Mouse (Mus musculus): ENCODE measurements at regions not wholly inside any gene's neighbourhood (a gene's known extent, or its start where the extent isn't known, plus 50 kb on each side); places are given as distances from the start of the nearest gene placed in this dataset.
A peak's percentile ranks its signal among the peaks of the same experiment; 100 is the strongest.

GRCm38 (mm10) chr2:167878255-167878865, 53.5 kb upstream of the Ptpn1 start:
- no peak for DNase-seq

- DNase-seq: peak; percentile 33
These were observed 54.5 kb upstream of the Ptpn1 start for GRCm38 (mm10) chr2:167877254-167877870.

- peak; percentile 45 for DNase-seq
These were observed 59.4 kb upstream of the Ptpn1 start for GRCm38 (mm10) chr2:167872507-167872906.

- no peak for DNase-seq
These were observed 61.7 kb upstream of the Ptpn1 start for GRCm38 (mm10) chr2:167870153-167870552.

- DNase-seq: peak; percentile 89
These were observed 65.1 kb upstream of the Ptpn1 start for GRCm38 (mm10) chr2:167866751-167867150.

- DNase-seq: no peak
These were observed 66.3 kb upstream of the Ptpn1 start for GRCm38 (mm10) chr2:167865525-167865924.

GRCm38 (mm10) chr2:167864672-167865071, 67.2 kb upstream of the Ptpn1 start:
- no peak for DNase-seq

- DNase-seq: peak; percentile 59
These were observed 67.6 kb upstream of the Ptpn1 start for GRCm38 (mm10) chr2:167864228-167864627.

GRCm38 (mm10) chr2:167863616-167864015, 68.2 kb upstream of the Ptpn1 start:
- peak; percentile 64 for DNase-seq

GRCm38 (mm10) chr2:167861178-167861520, 70.7 kb upstream of the Ptpn1 start:
- DNase-seq: peak; percentile 89

- peak; percentile 98 for DNase-seq
These were observed 71.2 kb upstream of the Ptpn1 start for GRCm38 (mm10) chr2:167860457-167861177.

- DNase-seq: no peak
These were observed 72.3 kb upstream of the Ptpn1 start for GRCm38 (mm10) chr2:167859575-167859974.

GRCm38 (mm10) chr2:167858346-167858745, 73.5 kb upstream of the Ptpn1 start:
- no peak for DNase-seq

- DNase-seq: no peak
These were observed 73.9 kb upstream of the Ptpn1 start for GRCm38 (mm10) chr2:167857911-167858310.

GRCm38 (mm10) chr2:167856920-167857475, 74.9 kb upstream of the Ptpn1 start:
- DNase-seq: no peak

- peak; percentile 53 for DNase-seq
These were observed 75.8 kb upstream of the Ptpn1 start for GRCm38 (mm10) chr2:167856020-167856419.

GRCm38 (mm10) chr2:167854060-167854459, 77.8 kb upstream of the Ptpn1 start:
- DNase-seq: no peak

GRCm38 (mm10) chr2:167853411-167853821, 78.4 kb upstream of the Ptpn1 start:
- DNase-seq: peak; percentile 79

GRCm38 (mm10) chr2:167852582-167852981, 79.3 kb upstream of the Ptpn1 start:
- DNase-seq: peak; percentile 98

- DNase-seq: peak; percentile 85
These were observed 80.5 kb upstream of the Ptpn1 start for GRCm38 (mm10) chr2:167851216-167851896.

- DNase-seq: no peak
These were observed 81.8 kb upstream of the Ptpn1 start for GRCm38 (mm10) chr2:167849999-167850552.
